In the genomic region with DNA sequence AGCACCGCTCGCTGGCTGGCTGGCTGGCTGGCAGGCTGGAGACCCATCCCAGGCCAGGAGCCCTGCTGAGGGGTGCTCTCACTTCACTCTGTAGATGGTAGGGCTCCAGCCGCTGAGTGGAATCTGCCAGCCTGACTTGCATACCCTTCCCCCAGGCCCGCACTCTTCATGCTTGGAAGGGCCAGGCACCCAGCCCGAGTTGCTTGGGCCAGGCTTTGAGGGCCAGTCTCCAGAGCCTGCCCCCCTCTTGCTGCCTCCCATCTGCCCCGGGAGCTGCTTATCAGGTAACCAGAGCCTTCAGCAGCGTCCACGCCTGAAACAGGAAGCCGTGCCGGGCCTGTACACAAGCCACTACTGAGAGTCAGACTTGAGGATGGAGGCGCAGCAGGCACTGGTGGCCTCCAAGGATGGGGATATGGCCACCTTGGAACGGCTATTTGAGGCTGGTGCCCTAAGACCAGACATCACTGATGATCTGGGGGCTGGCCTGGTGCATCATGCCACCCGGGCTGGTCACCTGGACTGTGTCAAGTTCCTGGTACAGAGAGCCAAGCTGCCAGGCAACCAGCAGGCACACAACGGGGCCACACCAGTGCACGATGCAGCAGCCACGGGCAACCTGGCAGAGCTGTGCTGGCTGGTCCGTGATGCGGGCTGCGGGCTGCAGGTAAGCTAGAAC, we compare ENCODE assay signal across 12 mouse cellular contexts. TPM values are rescaled to one million over a fixed set of nuclear protein-coding genes. Genes with fewer than 3 reads are reported as not detected.
A peak's percentile ranks its signal among the peaks of the same experiment; 100 is the strongest.
DNase-seq lines count a peak whose midpoint lies in the region; ATAC-seq and TF ChIP-seq lines count a peak whose summit lies in the region.
"Had no signal": no experiment of that assay in that cellular context is flagged by ENCODE, and none has a peak within 500 bp of the region (broad histone marks: within the 10 kb centered on the region; RNA-seq: fewer than 3 reads in every experiment).

TSS of gene Espnl (plus strand) at position 316 of the 679 bp plus-strand sequence.

- 0 out of 2 replicates have a peak, but pooled peaks have one; percentile 29 for ATAC-seq in intestine, embryonic 15.5 days
- no peak for ATAC-seq in intestine, postnatal 0 days
- ATAC-seq in common myeloid progenitor, adult 5-6 weeks (replicated peaks; ENCODE audit: low read depth, poor library complexity, severe bottlenecking) = peak; percentile 78
- ATAC-seq in hematopoietic stem cell, adult 5-6 weeks (replicated peaks in 1 of 2; ENCODE audit: insufficient read depth in 1 of 2, low FRiP score in 2 of 2, low TSS enrichment in 1 of 2, low read depth in 1 of 2, poor library complexity in 2 of 2, severe bottlenecking in 2 of 2) = peak; percentile 49 to 55
- peak; percentile 76 for ATAC-seq in megakaryocyte-erythroid progenitor cell, adult 5-6 weeks (replicated peaks; ENCODE audit: low FRiP score, low TSS enrichment, poor library complexity, severe bottlenecking)
- no peak for ATAC-seq in forebrain, embryonic 11.5 days (replicated peaks; ENCODE audit: low FRiP score)

- 0 out of 2 replicates have a peak, but pooled peaks cover 2% of the 10 kb centered on the region for H3K4me1 ChIP-seq in intestine, embryonic 15.5 days (replicated peaks)
- H3K4me1 ChIP-seq in intestine, postnatal 0 days (replicated peaks; ENCODE audit: control insufficient read depth, insufficient read depth, low read length) = no peaks in the 10 kb centered on the region
- H3K4me1 ChIP-seq in forebrain, embryonic 11.5 days (replicated peaks; ENCODE audit: control insufficient read depth, insufficient read depth, low read length) = no peaks in the 10 kb centered on the region
- H3K4me1 ChIP-seq: neural tube, embryonic 15.5 days had no signal

- H3K27me3 ChIP-seq in intestine, embryonic 15.5 days (replicated peaks) = no peaks in the 10 kb centered on the region
- no peaks in the 10 kb centered on the region for H3K27me3 ChIP-seq in intestine, postnatal 0 days (replicated peaks; ENCODE audit: control insufficient read depth, insufficient read depth, low read length)
- H3K27me3 ChIP-seq in forebrain, embryonic 11.5 days (ENCODE audit: control insufficient read depth, insufficient read depth, low read length) = no peaks in the 10 kb centered on the region
- H3K27me3 ChIP-seq: neural tube, embryonic 15.5 days had no signal

- no peaks in the 10 kb centered on the region for H3K9me3 ChIP-seq in intestine, embryonic 15.5 days
- H3K9me3 ChIP-seq in intestine, postnatal 0 days (ENCODE audit: control insufficient read depth) = no peaks in the 10 kb centered on the region
- no peaks in the 10 kb centered on the region for H3K9me3 ChIP-seq in forebrain, embryonic 11.5 days (ENCODE audit: control insufficient read depth, low read length)
- H3K9me3 ChIP-seq: neural tube, embryonic 15.5 days had no signal

- no peak within 1 kb of the TSS for H3K4me2 ChIP-seq in intestine, embryonic 15.5 days (replicated peaks)
- H3K4me2 ChIP-seq in intestine, postnatal 0 days (replicated peaks; ENCODE audit: low read depth) = no peak within 1 kb of the TSS
- H3K4me2 ChIP-seq in forebrain, embryonic 11.5 days (ENCODE audit: low read depth, low read length, severe bottlenecking) = no peak within 1 kb of the TSS
- H3K4me2 ChIP-seq: neural tube, embryonic 15.5 days had no signal

- no peak within 1 kb of the TSS for H3K4me3 ChIP-seq in intestine, embryonic 15.5 days (replicated peaks)
- no peak within 1 kb of the TSS for H3K4me3 ChIP-seq in intestine, postnatal 0 days (ENCODE audit: low read depth, low read length)
- no peak within 1 kb of the TSS for H3K4me3 ChIP-seq in forebrain, embryonic 11.5 days (ENCODE audit: low read depth, low read length)
- H3K4me3 ChIP-seq: neural tube, embryonic 15.5 days had no signal

- H3K36me3 ChIP-seq in intestine, embryonic 15.5 days = no peaks in the 10 kb centered on the region
- H3K36me3 ChIP-seq in intestine, postnatal 0 days (ENCODE audit: control insufficient read depth, insufficient read depth) = peaks cover 1% of the 10 kb centered on the region; the same call in 1 of the 2 replicates
- no peaks in the 10 kb centered on the region for H3K36me3 ChIP-seq in forebrain, embryonic 11.5 days (ENCODE audit: control insufficient read depth, insufficient read depth, low read length)
- H3K36me3 ChIP-seq: neural tube, embryonic 15.5 days had no signal

- H3K9ac ChIP-seq in intestine, embryonic 15.5 days = no peak within 1 kb of the TSS
- H3K9ac ChIP-seq in intestine, postnatal 0 days (ENCODE audit: low read depth, low read length) = no peak within 1 kb of the TSS
- no peak within 1 kb of the TSS for H3K9ac ChIP-seq in forebrain, embryonic 11.5 days (ENCODE audit: low read length)
- H3K9ac ChIP-seq: neural tube, embryonic 15.5 days had no signal

- 55% methylated on average over 19 of the region's 19 CpGs for WGBS in intestine, embryonic 15.5 days
- 58% methylated on average over 18 of the region's 19 CpGs for WGBS in intestine, postnatal 0 days
- 83% methylated on average over 19 of the region's 19 CpGs for WGBS in forebrain, embryonic 11.5 days

- H3K27ac ChIP-seq in intestine, embryonic 15.5 days = no peak within 1 kb of the TSS
- no peak within 1 kb of the TSS for H3K27ac ChIP-seq in intestine, postnatal 0 days (ENCODE audit: low read depth, low read length)
- no peak within 1 kb of the TSS for H3K27ac ChIP-seq in forebrain, embryonic 11.5 days (ENCODE audit: low read depth, low read length)
- H3K27ac ChIP-seq: neural tube, embryonic 15.5 days had no signal

- no peak for DNase-seq in frontal cortex, postnatal 36 days (ENCODE audit: low spot score in 2 of 2)
- no peak for DNase-seq in forebrain, embryonic 11.5 days (ENCODE audit: low spot score)
- no peak for DNase-seq in urinary bladder, postnatal 25 days (ENCODE audit: low spot score)
- DNase-seq: gastrocnemius, postnatal 14 days; lung, postnatal 4 days had no signal

- no peak for TF ChIP-seq CTCF in intestine, postnatal 0 days (IDR thresholded peaks at IDR 0.05; ENCODE audit: low read depth)

RNA-seq across cellular contexts. Expression of gene Espnl, which starts in this region (rescaled TPM):
- 0.04 TPM in 2 replicates for polyA plus RNA-seq in intestine, embryonic 15.5 days (2015; fragmentation: Nextera tagmentation; extraction: Ambion mirVana)
- not detected in 2 replicates for polyA plus RNA-seq in intestine, postnatal 0 days (2015; fragmentation: Nextera tagmentation; extraction: Ambion mirVana)
- 0.14 TPM in 1 of 2 replicates, not detected in the other for total RNA-seq in common myeloid progenitor, adult 5-6 weeks (2017)
- total RNA-seq in hematopoietic stem cell, adult 5-6 weeks (2017) = 0.15 and 0.19 TPM in 2 replicates
- total RNA-seq in megakaryocyte-erythroid progenitor cell, adult 5-6 weeks (2014; fragmentation: Nextera tagmentation) = 0.26 and 0.37 TPM in 2 replicates
- 0.15 TPM in 1 of 2 replicates, not detected in the other for total RNA-seq in megakaryocyte-erythroid progenitor cell, adult 5-6 weeks (2017)
- 0.04 and 0.08 TPM in 2 replicates for polyA plus RNA-seq in forebrain, embryonic 11.5 days (2014; fragmentation: Nextera tagmentation; extraction: Ambion mirVana)
- polyA plus RNA-seq: embryonic facial prominence, embryonic 14.5 days had no signal

Comparison
In these comparisons a context has a peak if more than half of its experiments do, and no peak if none do; other contexts are left out.
1. Peak in ATAC-seq in intestine, embryonic 15.5 days; RNA of the gene not detected or under 1 TPM.
2. Peak in ATAC-seq in common myeloid progenitor, adult 5-6 weeks; RNA of the gene not detected or under 1 TPM.
3. Peak in ATAC-seq in hematopoietic stem cell, adult 5-6 weeks; RNA of the gene not detected or under 1 TPM.
4. Peak in ATAC-seq in megakaryocyte-erythroid progenitor cell, adult 5-6 weeks; RNA of the gene not detected or under 1 TPM.